Mouse (Mus musculus) erythroblast, embryonic 14.5 days (primary cell): ENCODE measurements around the gene Rasgef1b.

Experiments
- GATA1 ChIP-seq: IDR thresholded peaks from 2 replicates; pipeline ENCODE4 v1.6.1; 2012; ENCODE audit warnings: low read length, inconsistent platforms, mixed read lengths
- TAL1 ChIP-seq: IDR thresholded peaks from 3 replicates; pipeline ENCODE4 v1.6.1; 2012; ENCODE audit warnings: low read length, inconsistent platforms, mixed read lengths

- TF ChIP-seq GATA1 (no peak), TAL1 (no peak)
Observed at GRCm38 (mm10) chr5:99422856-99423255, 306.0 kb downstream of the Rasgef1b start.
